Mouse (Mus musculus): Measurements from ENCODE around the gene Pard3.

Pard3 gene

DNA sequence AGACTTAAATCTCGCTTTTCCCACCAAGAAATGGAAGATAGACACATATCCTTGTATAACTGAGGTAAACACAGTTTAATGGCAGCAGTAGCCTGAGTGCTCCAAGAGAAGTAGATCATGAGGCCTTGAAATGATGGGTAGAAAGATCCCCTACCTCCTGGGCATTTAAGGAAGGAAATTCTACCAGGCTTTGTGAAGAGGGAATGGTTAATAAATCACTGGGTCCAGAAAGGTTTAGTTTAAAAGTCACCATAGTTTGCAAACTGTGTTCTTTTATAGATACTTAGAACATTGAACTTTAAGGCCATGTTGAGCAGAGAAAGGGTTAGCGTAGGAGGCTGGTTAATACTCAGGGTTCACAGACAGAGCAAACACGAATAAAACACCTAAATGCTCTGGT lies 187.8 kb downstream of the Pard3 start:
- DNase-seq, result no peak

DNA sequence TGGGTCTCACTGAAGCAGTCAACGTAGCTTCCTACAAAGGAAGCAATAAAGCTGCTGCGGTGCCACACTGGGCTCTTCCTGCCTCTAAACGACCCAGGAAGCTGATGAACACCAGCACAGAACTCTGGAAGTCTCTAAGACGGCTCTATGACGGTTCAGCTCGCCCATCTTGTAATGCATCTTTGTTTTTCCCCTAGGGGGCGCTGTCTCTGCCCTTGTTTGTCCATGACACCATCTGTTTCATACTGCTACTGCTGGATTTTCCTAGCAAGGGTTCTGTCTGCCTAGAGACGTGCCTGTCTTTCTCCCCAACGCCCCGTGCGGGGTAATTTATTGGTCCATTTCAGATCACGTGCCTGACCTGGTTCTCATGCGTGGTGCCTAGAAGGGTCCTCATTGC lies 188.3 kb downstream of the Pard3 start:
- no peak for DNase-seq

DNA sequence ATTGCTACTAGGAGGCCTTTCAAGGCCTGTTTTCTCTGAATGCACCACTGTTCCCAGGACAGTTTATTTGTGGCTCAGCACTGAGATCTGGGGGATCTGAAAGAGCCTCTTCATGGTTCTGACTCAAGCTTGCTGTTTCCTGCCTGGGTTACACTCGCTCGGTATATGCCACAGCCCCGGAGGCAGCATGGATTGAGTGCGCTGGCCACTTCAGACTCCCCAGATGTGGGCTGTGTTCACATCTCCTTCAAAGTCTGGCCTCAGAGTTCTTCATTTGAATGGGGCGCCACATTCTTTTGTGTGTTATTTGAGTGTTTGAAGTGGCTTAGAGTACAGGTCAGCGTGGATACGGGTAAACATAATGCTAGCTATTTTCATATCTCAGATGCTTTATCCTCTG lies 190.9 kb downstream of the Pard3 start:
- peak; percentile 61 to 71 for DNase-seq

DNA sequence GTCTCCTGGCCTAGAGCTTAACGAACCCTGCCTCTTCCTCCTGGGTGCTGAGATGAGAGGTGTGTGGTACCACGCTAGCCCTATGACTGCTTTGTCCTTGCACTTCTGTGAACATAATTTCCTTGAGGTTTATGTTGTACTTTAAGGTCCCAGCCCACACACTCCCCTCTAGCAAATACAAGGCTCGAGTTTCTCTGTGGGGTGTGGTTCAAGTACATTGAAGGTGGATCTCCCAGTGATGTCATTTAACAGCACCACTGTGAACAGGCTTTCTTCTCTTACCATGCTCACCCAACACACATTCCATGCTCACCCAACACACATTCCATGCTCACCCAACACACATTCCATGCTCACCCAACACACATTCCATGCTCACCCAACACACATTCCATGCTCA lies 193.4 kb downstream of the Pard3 start:
- no peak for DNase-seq

DNA sequence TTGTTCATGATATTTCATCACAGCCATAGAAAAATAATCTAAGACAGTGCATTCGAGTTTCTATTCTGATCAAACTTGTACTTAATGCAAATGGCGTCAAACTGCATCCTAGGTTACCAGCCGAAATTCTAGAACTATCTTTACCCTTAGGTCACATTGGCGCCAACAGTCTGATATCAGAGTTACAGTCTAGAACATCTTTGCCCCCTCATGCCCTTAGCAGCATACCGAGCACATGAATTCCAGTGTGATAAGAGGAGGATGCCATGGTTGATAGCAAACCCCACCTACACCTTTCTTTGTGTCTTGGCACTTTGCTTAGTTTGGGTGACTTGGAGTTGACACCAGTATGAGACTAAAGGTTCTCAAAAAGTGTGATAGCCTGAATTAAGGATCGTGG lies 197.4 kb downstream of the Pard3 start:
- DNase-seq, result no peak

DNA sequence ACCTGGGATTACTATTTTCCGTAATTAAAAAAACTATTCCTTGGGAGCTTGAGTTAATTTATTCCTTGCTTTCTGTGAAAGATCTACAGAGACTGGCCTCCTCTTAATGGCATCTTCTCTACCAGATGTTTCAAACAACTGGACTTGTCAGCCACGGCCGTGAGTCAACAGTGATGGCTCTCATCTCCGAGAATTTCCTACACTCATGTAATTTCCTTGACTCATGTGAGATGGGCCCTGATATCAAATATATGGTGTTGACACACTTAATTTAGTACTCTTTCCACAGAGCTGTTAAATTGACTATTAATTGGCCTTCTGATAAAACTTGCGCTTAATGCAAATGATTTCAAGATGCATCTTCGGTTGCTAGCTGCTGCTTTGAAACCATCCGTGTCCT lies 198.3 kb downstream of the Pard3 start:
- DNase-seq, result no peak

DNA sequence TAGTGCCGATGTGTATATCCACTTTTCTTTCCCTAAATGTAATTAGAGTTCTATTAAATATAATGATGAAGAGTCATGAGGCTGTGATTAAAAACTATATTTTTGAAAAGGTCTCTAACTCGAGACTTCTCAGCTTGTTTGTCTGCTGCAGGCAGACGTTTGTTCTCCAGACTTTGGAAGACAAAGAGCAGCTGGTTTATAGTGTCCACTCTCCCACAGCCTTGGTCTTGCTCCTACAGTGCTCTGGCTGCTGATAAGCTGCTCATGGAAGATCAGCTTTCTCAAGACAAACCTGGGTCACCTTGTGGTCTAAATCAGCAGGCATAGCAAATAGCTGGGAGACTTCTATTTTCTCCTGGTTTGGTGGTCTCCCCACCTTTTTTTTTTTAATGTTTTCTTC lies 198.7 kb downstream of the Pard3 start:
- no peak for DNase-seq

DNA sequence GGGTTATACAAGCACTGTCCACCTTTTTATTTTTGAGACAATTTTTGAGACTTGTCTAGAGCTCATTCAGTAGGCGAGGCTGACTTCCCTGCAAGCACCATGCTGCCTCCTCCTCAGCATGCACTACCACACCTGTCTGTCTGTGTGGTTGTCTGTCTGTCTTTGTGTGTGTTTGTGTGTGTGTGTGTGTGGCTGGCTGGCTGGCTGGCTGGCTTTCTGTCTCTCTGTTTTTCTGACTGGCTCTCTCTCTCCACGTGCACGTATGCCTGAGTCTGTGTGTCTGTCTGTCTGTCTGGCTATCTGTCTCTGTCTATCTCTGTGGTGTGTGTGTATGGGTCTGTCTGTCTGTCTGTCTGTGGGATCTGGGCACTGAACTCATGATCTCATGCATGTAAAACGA lies 199.2 kb downstream of the Pard3 start:
- no peak for DNase-seq

DNA sequence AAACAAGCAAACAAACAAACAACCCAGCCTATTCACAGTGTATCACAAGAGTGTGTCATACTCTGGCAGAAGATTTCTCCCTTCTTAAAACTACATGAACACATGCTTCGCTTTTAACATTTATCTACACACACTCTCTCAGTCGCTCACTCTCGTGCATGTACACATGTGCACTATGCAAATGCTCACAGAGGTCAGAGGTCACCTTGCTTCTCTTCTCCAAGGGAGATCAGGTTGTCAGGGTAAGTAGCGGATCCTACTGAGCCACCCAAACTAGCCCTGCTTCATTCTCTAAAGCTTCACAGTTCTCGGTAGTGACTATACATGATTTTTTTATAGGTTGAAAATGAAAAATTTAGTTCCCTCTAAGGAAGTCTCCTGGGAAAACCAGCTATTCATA lies 199.8 kb downstream of the Pard3 start:
- DNase-seq, result no peak

DNA sequence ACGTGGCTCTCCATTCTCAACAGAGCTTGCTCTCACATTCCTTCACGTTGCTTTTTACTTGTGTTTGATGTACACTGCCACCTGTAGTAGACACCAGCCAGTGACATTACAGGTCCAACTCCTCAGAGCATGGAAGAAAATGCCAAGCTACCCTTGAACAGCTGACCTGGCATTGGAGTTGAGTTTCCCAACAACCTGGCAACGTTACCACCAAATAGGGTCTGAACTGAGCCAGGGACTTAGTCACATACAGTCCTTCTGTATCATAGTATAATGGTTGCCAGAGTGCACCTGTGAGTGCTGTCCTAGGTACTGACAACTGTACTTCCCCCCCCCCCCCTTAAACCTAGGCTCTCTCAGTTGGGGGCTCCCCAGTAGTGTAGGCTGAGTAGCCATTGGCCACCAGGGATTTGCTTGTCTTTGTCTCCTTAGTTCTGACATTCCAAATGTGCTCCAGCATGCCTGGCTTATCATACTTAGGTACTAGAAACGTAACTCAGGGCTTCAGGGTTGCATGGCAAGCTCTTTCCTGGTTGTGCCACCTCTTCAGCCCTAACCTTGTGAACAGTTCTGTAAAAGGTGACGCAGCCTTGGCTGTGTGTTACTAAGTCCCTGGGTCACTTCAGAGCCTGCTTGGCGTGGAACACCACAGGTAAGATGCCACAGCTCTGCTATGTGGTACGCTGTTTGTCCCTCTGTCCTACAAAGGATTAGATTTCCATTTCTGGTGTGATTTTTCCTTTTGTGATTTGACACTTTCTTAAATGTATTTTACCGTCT lies 201.2 kb downstream of the Pard3 start:
- DNase-seq, result no peak

DNA sequence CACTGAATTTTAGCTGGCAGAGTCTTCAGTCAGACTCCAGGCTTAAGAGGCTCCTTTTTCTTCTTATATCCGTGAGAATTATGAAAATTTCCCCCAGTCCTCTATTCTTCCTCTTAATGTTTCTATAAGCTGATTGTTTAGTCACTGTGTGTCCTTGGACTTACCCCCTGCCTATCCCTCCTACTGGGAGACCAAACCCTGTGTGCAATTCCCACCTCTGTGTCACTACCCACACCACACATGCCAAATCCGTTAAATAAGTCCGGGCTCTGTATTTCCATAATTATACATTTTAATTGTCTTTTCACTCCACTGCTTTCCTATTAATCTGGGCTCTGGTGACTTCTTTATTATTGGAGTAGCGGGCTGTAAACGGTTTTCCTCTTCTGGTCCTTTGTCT lies 203.1 kb downstream of the Pard3 start:
- no peak for DNase-seq

DNA sequence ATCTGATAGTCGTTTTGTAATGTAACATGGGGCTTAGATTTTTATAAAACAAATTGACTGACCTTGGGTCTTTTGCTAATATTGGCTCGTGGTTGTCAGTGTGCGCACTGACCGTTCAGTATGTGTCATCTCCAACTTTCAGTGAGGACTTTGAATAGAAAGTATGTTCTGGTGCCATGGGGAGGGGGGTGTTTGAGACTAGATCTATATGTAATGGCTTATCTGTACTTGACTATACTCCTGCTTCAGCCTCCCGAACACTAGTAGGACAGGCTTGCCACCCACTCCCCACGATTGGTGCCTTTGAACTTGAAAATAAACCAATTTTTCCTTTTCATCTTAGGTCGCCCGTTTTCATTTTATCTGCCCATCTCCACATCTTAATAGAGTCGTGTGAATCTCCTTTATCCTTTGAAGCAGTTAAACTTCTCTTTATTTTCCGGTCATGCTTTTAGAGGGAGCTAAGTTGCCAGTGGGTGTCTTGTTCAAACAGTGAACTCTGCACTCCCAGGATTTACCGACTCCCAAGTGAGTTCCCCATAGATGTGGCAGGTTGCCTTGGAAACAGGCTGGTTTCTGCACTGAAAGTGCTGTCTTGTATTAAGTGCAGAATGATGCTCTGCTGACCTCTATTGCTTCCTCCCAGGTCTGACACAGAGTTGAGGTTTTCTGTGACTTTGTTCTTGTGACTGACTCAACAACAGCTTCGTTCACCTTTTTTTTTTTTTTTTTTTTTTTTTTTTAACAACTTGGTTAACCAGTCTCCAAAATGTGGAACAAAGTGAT lies 204.7 kb downstream of the Pard3 start:
- no peak for DNase-seq

DNA sequence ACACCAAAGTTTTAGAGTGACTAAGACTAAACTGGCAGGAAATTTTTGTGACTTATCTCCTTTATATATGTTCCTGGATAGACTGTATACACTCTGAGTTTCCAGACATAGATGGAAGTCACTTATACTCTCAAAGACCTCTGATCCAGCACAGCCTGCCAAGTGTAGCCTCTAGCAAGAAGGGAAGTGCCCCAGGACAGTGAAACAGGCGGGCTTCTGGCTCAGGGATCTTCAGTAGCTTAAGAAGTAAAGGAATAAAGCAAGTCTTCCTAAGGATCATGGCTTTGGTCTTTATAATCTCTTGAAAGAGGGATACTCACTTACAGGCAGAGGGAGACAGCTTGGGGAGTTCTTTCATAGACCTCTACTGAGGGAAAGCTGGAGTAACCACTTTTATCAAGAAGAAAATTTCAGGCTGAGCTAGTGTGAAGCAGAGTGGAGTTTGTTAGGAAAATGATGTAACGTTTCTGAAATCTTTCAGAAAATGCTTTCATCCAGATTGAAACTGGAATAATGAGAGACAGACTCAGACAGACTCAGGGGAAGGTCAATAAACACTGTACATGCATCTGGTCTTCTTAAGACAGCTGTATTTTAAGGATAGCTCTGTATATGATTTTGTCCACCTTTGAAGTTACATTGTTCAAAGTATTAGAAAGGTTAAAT lies 205.5 kb downstream of the Pard3 start:
- no peak for DNase-seq

DNA sequence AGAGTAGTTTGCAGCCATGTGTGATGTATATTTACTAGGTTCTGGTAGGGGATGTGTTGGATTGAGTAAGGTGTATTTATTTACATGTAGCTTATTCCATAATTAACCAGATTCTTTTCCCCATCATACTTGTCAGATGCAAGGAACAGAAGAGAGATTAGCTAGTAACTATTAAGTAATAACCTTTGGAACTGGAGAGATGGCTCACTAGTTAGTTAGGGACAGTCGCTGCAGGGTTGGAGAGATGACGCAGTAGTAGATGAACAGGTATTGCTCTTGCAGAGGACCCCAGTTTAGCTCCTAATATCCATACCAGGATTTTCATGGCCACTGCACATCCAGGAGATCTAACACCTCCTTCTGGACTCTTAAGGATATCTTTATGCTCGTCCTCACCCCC lies 207.5 kb downstream of the Pard3 start:
- DNase-seq, result no peak

DNA sequence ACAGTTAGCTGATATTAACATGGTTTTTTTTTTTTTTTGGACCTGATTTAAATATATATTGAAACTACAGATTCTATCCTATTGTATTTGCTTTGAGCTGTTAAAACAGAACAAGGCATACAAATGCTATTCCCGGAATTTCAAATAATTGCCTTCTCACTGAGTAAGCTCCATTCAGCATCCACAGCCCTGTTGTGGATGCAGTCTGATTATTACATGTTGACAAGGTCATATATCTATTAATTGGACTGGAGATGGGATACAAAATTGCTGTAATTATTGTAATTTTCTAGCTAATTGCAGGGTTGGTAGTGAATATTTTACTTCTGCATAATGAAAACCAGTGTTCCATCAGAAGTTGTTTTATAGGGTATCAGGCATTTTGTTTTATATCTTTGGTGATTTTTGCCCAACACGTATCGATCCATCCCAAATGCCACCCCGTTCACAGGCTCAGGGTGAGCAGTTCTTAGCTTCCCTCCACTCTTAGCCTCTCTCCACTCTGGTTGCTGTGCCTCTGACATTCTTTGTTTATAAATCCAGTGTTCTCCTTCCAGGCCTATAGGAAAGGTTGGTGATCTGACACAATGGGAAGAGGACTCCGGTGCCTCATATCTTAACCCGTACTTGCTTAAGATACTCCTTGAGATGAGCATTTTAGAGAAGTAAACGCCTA lies 216.7 kb downstream of the Pard3 start:
- DNase-seq, result no peak

DNA sequence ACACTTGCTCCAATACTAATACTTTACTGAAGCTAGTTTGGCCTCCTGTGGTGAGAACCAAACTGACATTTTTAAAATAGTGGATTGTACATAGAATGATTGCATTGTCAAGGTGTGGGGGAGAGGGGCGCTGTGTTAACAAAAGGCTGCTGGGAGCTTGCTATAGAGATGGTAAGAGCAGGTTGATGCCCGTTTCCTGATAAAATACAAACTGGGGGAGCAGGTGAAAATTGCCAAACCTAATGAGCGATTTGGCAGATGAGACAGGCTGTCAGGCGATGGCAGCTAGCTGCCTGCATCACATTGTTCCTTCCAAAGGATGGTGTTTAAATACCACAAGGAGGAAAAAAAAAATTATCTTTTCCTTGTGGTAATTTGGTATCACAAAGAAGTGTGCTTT lies 217.3 kb downstream of the Pard3 start:
- DNase-seq, result no peak

DNA sequence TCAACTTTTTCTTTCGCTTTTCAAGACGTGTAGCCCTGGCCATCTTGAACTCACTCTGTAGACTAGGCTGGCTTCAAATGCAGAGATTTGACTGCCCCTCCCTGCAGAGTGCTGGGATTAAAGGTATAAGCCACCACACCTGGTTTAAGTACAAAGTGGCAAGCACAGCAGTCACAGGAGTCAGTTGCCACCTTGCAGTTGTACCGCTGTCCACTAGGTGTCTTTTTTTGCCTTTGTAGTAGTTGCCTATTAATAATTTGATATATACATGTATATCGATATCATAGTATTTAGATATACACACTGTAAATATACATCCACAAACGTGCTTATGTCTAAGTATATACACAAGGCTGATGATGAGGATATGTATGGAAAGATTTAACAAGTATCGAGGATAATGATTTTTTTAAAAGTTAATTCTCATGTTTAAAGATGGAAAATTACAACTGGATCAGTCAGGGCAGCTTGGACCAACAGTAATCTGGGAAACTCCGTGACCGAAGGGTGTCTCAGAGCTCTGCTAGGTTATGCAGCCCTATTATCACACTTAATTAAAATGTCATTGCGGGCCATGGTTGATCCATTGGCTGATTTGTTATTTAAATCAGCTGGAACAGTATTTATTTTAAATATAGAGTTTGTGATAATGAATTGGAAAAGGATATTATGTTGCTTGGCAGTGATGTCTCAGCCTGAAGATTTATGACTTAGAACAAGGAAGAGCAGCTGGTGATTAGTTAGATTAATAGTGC lies 220.9 kb downstream of the Pard3 start:
- no peak for DNase-seq

DNA sequence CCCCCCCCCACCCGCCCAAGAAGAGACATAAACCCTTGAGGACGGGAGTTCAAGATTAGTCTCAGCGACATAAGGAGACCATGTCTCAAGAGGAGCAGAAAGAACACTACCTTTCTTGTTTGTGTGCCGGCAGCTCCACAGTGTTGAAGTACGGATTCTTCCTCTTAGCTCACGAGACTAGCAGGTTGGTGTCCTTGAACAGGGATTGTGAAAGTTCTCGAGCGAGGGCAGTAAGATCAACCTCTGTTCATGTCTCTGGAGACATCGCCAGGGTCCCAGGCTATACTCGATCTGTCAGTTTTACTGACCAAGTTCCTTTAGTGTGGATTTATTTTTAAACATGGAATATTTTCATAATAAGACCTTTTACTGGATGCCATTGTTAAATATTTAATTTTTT lies 224.1 kb downstream of the Pard3 start:
- DNase-seq, result no peak

DNA sequence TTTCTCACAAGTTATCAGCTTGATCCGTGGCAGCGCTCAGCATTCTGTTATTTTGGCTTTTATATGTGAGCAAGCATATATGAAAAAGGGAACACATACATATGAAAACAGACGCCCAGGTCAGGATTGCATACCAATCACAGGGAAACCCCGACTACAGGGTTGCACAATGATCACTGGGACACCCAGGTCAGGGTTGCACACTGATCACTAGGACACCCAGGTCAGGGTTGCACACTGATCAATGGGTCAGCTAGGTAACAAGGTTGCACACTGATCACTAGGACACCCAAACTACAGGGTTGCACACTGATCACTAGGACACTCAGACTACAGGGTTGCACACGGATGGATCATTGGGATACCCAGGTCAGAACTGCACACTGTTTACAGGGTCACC lies 228.6 kb downstream of the Pard3 start:
- no peak for DNase-seq

DNA sequence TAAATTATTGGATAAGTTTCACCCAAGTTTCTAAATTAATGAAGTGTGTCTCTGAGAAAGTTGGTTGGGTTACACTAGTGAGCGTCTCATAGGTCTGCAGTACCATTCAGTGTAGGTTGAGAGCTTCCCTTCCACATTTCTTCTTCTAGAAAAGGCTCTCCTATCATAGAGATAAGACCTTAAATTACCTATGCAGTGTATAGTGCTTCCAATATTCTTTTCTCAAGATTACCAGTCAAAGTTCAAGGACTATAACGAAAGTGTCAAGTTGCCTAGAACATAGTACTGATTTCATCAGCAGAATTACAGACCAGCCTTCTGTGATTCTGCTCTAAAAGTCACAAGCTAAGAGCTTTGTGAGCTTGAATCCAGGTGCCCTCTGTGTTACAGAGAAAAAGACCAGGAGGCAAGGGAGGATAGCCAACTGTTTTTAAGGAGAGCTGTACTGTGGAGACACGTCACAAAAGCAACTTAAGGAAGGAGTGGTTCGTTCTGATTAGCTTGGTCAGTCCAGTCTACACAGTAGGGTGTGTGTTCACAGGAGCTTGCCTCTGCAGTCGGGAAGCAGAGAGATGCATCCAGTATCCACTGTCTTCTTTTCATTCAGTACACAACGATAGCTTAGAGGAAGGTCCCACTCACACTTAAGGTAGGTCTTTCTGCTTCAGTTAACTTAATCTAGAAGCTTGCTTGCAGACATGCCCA lies 229.5 kb downstream of the Pard3 start:
- no peak for DNase-seq

DNA sequence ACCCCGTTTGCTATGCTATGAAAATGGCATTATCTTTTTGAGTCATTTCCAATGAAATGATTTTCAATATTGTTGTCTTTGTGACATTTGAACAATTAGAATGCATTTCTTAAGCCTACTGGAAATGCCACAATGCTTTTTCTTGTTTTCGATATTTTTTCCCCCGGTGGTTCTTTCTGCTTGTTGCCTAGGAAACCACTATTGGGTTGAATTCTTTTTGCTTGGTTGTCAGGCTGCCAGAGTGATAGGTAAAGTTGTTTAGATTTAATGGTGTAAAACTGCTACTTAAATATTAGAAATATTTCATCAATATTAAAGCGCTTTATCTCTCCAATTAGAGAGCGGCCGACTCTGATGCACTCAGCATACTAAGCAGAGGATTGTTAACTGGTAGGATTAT lies 230.4 kb downstream of the Pard3 start:
- no peak for DNase-seq

DNA sequence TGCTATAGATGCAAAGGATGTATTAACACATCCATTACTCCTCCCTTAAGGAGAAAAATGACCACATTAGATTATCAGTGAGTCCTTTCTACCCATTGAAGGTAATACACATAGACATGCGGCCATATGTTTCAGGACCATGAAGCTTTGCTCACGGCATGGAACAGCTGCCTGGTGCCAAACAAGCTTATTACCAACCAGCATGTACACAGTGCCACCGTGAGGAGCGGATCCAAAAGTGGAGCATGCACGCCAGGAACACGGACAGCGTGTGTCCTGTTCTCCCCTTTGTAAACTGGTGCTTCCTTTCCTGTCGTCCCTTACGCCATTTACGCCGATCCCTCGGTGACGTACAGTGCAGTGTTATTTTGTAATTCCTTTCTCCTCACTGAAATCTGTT lies 232.2 kb downstream of the Pard3 start:
- no peak for DNase-seq
